Mouse (Mus musculus) E14TG2a.4 (cell line): ENCODE measurements around the gene Itm2b.

ENCODE experiments used
- CTCF ChIP-seq: conservative IDR thresholded peaks from 2 replicates; pipeline ENCODE4 v1.5.1; 2014; ENCODE audit warnings: low read length
- NANOG ChIP-seq: IDR thresholded peaks from 2 replicates; pipeline ENCODE4 v1.6.1; 2014; ENCODE audit warnings: borderline replicate concordance, low read length, mixed read lengths

DNA sequence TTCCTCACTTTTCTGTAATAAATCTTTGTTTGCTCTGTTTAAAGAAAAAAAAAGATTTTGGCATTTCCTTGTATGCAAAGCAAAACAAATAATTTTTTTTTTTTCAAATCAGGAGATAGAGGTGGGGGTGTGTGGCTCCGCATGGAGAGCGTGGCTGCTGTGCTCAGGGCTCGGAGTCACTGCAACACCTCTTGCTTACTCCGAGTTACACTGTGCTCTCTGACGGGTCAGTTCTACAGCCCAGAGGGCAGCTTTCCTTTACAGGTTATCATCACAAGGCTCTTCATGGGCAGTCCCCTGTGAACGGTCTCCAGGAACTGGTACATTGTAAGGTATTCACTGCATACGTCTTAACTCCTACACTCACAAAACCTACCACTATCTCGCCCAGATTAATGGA lies 11.5 kb downstream of the Itm2b start:
- TF ChIP-seq CTCF (no peak), NANOG (no peak)
